Mouse (Mus musculus) embryonic stem cell, embryonic (primary cell): ENCODE measurements around the gene Tmtc1.

Source experiments
- CTCF ChIA-PET, 4 experiments: fragments of 300-600 bp in 2 of 4; fragments of 350-600 bp in 2 of 4; sonication (Branson Sonifier 250); formaldehyde crosslinking; loops; one replicate each; lab custom pipeline; 2022; ENCODE audit warnings: inconsistent platforms in 2 of 4; lab: Charles Lee
- POLR2A ChIA-PET, 4 experiments: fragments of 300-600 bp in 2 of 4; fragments of 350-600 bp in 2 of 4; sonication (Branson Sonifier 250); formaldehyde crosslinking; loops; one replicate each; lab custom pipeline; 2022; ENCODE audit warnings: antibody characterized with exemption in 4 of 4, inconsistent platforms in 1 of 4; lab: Charles Lee

Tmtc1 gene

GRCm38 (mm10) chr6:148443726-148444701, at the start of gene Tmtc1:
Gene Tmtc1, minus strand, starts transcription at chr6:148444389.
- ChIA-PET POLR2A (interaction anchor here in 3 of 4 experiments (0.5 to 2.9 kb wide), 28 partner anchors 9 to 675 kb away, joined by 3 to 15 read pairs (median 4); partner anchors contain the start of genes Caprin2 (in 1 of the 3) and Ergic2 (in 1 of the 3)), CTCF (interaction anchor here in 3 of 4 experiments (0.5 to 1.2 kb wide), 5 partner anchors 11 to 422 kb away, joined by 3 to 5 read pairs (median 3); partner anchors contain the start of gene Ipo8 (in 1 of the 3))

GRCm38 (mm10) chr6:148491849-148492248, 47.7 kb upstream of the Tmtc1 start:
- POLR2A ChIA-PET: no interaction called here
- CTCF ChIA-PET: no interaction called here

GRCm38 (mm10) chr6:148486756-148487155, 42.6 kb upstream of the Tmtc1 start:
- POLR2A ChIA-PET: no interaction called here
- CTCF ChIA-PET: interaction anchor here in 1 of 4 experiments (0.7 kb wide), 1 partner anchor 11 kb away, joined by 11 read pairs; no protein-coding TSS in a partner anchor

DNA sequence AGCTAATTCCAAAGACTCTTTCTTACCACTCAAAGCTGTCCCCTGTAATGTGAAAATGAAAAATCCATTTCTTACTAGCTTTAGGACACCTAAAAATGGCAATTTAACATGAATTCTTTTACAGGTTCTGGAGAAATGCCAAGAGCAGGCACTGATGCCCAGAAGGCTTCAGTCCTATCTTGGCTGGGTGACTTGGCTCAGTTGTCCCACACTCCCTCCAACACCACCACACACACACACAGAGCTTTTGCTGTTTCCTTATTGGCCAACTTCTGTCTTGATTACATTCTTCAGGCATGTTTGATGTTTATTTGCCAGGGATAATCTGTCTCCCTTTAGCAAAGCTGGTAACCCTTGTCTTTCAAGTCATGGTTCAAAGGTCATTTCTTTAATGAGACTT, 37.7 kb upstream of the Tmtc1 start:
- ChIA-PET CTCF (no interaction called here), POLR2A (no interaction called here)

DNA sequence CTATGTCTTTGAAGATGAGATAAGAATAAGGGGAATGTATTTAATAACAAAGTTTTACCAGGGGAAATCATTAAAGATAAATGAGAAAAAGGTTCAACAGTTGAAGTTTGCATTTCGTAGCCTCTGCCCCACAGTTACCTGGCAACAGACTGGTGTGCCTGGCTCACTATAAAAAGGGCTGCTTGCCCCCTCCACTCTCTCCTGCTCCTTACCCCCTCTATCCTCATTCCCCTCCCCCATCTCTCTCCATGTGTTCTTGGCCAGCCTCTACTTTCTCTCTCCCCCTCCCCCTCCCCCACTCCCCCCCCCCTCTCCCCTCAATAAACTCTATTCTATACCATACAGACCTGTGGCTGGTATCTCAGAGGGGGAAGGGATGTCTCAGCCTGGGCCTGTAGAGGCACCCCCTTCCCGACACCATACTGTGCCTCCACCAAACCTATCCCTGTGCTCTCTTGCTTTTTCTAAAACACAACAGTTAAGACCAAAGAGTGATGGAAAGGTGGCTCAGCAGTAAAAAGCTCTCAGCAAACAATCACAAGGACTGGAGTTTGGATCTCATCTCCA, 35.6 kb upstream of the Tmtc1 start:
- ChIA-PET CTCF (no interaction called here), POLR2A (no interaction called here)

GRCm38 (mm10) chr6:148478350-148478749, 34.2 kb upstream of the Tmtc1 start:
- POLR2A ChIA-PET: interaction anchor here in 1 of 4 experiments (1.0 kb wide), 1 partner anchor 36 kb away, joined by 3 read pairs; no protein-coding TSS in a partner anchor
- CTCF ChIA-PET: no interaction called here

DNA sequence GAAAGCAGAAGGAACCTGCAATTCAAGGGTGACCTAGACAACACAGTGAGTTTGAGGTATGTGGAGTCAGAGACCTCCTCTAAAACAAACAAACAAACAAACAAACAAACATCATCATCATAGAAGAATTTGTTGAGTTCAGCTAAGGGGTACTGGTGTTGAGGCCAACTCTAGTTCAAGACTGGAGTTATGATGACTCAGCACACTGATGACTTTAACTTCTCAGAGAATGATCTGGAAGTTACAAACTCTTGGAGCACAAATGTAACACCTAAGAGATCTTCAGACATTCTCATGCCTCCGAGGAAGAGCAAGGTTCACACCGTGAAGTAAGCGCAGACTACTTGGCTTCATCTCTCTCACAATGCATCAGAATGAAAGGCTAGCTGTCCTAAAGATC, 28.1 kb upstream of the Tmtc1 start:
- CTCF ChIA-PET: no interaction called here
- POLR2A ChIA-PET: interaction anchor here in 1 of 4 experiments (1.0 kb wide), 1 partner anchor 24 kb away, joined by 3 read pairs; no protein-coding TSS in a partner anchor

GRCm38 (mm10) chr6:148467924-148468389, 23.8 kb upstream of the Tmtc1 start:
- ChIA-PET POLR2A (interaction anchor here in 1 of 4 experiments (0.5 to 0.7 kb wide), 2 partner anchors 13 to 21 kb away, joined by 3 read pairs; no protein-coding TSS in a partner anchor), CTCF (interaction anchor here in 1 of 4 experiments (0.6 kb wide), 1 partner anchor 293 kb away, joined by 3 read pairs; no protein-coding TSS in a partner anchor)

DNA sequence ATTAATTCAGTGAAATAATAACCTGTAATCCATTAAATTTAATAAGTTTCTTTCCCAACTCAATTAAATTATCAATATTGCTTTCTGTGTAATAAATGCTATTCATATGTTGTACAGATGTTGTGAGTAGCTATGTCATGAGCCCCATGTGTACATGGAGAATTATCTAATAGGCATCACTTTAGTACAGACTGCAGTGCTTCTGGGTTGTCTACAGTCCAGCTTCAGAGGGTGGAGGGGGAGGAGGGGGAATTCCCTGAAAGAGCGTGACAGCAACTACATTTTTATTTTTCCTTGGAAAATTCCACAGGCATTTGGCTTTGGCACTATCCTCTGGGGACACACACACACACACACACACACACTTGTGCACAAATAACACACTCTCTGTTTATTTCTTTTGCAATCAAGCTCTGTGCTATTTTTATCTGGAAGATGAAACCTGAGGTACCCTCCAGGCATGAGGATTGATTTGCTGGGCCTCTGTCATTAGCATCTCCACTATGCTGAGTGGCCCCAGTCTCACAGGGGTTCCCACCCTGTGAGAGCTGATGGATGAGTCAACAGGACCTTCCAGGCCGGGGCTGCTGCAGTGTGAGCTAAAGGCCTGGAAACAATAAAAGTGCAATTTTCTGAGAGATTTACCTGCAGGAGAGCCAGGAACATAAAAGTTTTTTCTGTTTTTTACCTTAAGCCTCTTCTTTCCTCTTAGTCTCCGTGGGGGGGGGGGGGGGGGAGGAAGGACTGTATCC, 23.2 kb upstream of the Tmtc1 start:
- ChIA-PET POLR2A (interaction anchor here in 1 of 4 experiments (0.5 to 0.7 kb wide), 2 partner anchors 12 to 21 kb away, joined by 3 read pairs; no protein-coding TSS in a partner anchor), CTCF (interaction anchor here in 1 of 4 experiments (0.6 kb wide), 1 partner anchor 293 kb away, joined by 3 read pairs; no protein-coding TSS in a partner anchor)

- ChIA-PET CTCF (interaction anchor here in 1 of 4 experiments (0.5 kb wide), 1 partner anchor 245 kb away, joined by 4 read pairs; no protein-coding TSS in a partner anchor), POLR2A (no interaction called here)
Observed at GRCm38 (mm10) chr6:148459636-148460035, 15.4 kb upstream of the Tmtc1 start.

DNA sequence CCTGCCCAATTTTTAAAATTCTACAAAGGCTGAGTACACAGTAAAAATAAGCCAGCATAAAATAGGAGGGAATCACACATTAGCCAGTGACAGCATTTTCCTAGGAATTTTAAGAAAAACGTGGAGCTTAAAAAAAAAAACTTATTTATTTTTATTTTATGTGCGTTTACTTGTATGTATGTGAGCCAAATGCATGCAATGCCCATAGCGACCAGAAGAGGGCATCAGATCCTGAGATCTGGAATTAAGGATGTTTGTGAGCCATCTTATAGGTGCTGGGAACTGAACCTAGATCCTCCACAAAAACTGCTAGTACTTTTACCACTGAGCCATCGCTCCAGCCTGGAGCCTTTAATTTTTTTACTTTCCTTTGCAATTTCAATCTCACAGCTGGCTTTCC, 11.3 kb upstream of the Tmtc1 start:
- CTCF ChIA-PET: interaction anchor here in 3 of 4 experiments (0.6 to 1.5 kb wide), 4 partner anchors 11 to 1439 kb away, joined by 3 to 4 read pairs (median 3); partner anchors contain the start of gene Tmtc1 (in 1 of the 3)

DNA sequence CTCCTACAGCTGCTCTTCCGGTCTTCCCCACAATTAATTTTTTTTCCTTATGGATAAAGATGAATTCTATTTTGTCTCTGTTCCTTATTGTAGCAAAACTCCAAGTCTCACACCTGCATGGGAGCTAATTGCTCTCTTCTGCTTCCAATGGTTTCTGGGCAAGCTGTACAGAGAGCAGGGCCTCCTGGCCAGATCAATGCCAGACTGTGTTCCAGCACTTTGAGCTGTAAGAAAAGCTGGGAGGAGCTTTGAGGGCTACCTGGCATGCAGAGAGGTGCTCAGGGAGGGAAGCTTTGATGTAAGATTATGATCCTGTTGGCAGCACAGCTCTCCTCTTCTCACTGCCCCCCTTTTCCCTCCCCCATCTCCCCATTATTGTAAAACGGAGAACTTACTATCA, 10.6 kb upstream of the Tmtc1 start:
- ChIA-PET POLR2A (interaction anchor here in 3 of 4 experiments (0.7 to 1.5 kb wide), 5 partner anchors 10 to 734 kb away, joined by 3 to 6 read pairs (median 3); partner anchors contain the start of genes Amn1 (in 1 of the 3) and Tmtc1 (in 1 of the 3)), CTCF (interaction anchor here in 3 of 4 experiments (0.6 to 1.5 kb wide), 4 partner anchors 10 to 1438 kb away, joined by 3 to 4 read pairs (median 3); partner anchors contain the start of gene Tmtc1 (in 1 of the 3))

More for the DNA sequence above, 11.3 kb upstream of the Tmtc1 start:
- POLR2A ChIA-PET: interaction anchor here in 2 of 4 experiments (0.8 to 1.5 kb wide), 5 partner anchors 11 to 464 kb away, joined by 3 to 6 read pairs (median 3); partner anchors contain the start of gene Tmtc1 (in 1 of the 2)

DNA sequence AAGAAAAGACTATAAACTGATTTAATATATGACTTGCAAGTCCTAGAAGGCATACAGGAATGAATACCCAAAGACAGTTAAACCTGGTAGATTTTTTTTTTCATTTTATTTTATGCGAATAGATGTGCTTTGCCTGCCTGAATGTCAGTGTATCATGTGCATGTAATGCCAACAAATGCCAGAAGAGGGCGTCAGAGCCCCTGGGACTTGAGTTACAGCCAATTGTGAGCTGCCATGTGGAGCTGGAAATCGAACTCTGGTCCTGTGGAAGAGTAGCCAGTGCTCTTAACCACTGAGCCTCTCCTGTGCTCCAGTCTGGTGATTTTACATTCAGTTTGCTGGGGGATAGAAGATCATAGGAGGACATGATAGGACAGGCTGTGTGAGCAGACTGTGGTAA, 4.0 kb upstream of the Tmtc1 start:
- CTCF ChIA-PET: interaction anchor here in 2 of 4 experiments (0.7 to 0.8 kb wide), 4 partner anchors 11 to 317 kb away, joined by 3 read pairs; no protein-coding TSS in a partner anchor
- POLR2A ChIA-PET: interaction anchor here in 1 of 4 experiments (1.4 kb wide), 1 partner anchor 24 kb away, joined by 3 read pairs; no protein-coding TSS in a partner anchor

DNA sequence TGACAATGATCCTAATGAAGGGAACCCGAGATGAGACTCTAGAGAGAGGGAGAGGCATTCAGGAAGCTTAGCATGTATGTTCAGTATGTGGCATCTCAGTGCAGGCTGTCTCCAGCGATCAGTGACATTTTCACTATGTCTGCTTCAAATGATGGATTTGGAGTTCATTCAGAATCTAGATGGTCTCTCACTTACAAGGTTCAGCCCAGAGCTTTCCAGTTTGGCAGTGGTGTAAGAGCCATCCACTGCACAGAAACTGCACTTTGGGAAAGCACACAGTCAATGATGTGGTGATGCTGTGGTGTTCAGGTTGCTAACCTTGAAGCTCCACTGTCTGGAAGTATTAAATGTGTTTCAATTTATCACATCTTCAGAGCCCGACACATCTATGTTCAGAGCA, 1.9 kb upstream of the Tmtc1 start:
- ChIA-PET CTCF (interaction anchor here in 1 of 4 experiments (0.6 kb wide), 1 partner anchor 310 kb away, joined by 3 read pairs; no protein-coding TSS in a partner anchor), POLR2A (interaction anchor here in 2 of 4 experiments (0.6 to 0.7 kb wide), 2 partner anchors 152 to 233 kb away, joined by 3 to 5 read pairs; no protein-coding TSS in a partner anchor)

DNA sequence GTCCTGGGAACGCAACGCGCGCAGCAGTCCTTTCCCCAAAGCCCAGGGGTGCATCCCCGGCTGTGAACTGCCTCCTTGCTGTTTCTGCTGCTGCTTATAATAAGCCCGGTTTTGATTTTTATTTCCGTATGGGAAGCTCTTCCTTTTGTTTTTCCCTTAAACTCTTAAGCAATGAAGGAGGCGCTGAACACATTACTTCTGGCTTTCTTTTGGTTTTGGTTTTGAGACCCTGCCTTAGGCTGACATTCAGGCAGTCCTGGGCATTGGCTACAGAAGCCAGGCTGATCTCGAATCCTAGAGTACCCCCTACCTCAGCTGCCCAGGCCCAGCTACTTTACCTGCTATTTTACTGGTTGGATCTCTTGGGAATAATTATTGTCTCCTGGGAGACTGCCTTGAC, 607 bp upstream of the Tmtc1 start:
- POLR2A ChIA-PET: interaction anchor here in 3 of 4 experiments (0.5 to 2.9 kb wide), 18 partner anchors 8 to 559 kb away, joined by 3 to 15 read pairs (median 4); partner anchors contain the start of gene Caprin2 (in 1 of the 3)

GRCm38 (mm10) chr6:148443291-148443725, 881 bp downstream of the Tmtc1 start:
- CTCF ChIA-PET: interaction anchor here in 2 of 4 experiments (0.6 to 1.1 kb wide), 2 partner anchors 11 to 29 kb away, joined by 3 to 5 read pairs; no protein-coding TSS in a partner anchor
- POLR2A ChIA-PET: interaction anchor here in 3 of 4 experiments (0.8 to 2.9 kb wide), 21 partner anchors 10 to 676 kb away, joined by 3 to 13 read pairs (median 4); partner anchors contain the start of genes Ipo8 (in 2 of the 3), Caprin2 (in 1 of the 3) and Ergic2 (in 1 of the 3)

More for the DNA sequence above, 607 bp upstream of the Tmtc1 start:
- CTCF ChIA-PET: interaction anchor here in 1 of 4 experiments (0.5 to 1.2 kb wide), 2 partner anchors 11 to 422 kb away, joined by 3 to 4 read pairs; no protein-coding TSS in a partner anchor
